8 mouse cellular contexts compared by ENCODE assay signal in the genomic region with DNA sequence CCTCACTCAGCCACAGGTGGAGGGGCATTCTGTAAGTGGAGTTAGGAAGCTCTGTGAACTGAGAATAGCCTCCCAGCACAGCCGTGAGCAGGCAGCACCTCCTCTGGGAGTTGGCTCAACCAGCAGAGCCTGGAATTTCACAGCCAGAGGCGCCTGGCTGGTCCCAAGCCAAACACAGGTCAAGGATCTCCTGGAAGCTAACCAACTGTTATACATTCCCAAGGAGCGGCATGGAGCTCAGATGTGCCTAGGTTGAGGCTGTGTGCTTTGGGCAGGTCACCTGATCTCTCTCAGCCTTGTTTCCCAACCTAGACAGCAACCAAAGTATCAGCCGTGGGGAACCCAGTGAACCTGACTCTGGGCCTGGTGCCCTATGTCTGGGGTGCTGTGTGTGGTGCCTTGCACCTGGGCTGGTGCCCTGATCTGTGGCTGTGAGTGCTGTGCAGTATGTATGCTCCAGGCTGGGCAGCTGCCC. TPM values are rescaled to one million over a fixed set of nuclear protein-coding genes. Genes with fewer than 3 reads are reported as not detected.
DNase-seq lines count a peak whose midpoint lies in the region; ATAC-seq and TF ChIP-seq lines count a peak whose summit lies in the region.

No protein-coding gene starts in this region.

- ATAC-seq in stomach, embryonic 15.5 days (ENCODE audit: insufficient read depth, low FRiP score, low read depth): peak; percentile 17; the same call in 1 of the 2 replicates
- no peak for ATAC-seq in forebrain, embryonic 11.5 days (replicated peaks; ENCODE audit: low FRiP score)

- H3K27ac ChIP-seq in heart, embryonic 10.5 days: peak overlapping the region; percentile 80
- H3K27ac ChIP-seq in stomach, embryonic 15.5 days: peak overlapping the region; percentile 79
- no peak overlapping the region for H3K27ac ChIP-seq in forebrain, embryonic 11.5 days (ENCODE audit: low read depth, low read length)

- no peak for TF ChIP-seq CTCF in C2C12 (IDR thresholded peaks at IDR 0.05; ENCODE audit: control insufficient read depth, insufficient read depth, insufficient read length)

- no peaks in the 10 kb centered on the region for H3K79me3 ChIP-seq in C2C12 (ENCODE audit: low read depth)

- peaks cover 63% of the 10 kb centered on the region for H3K4me1 ChIP-seq in heart, embryonic 10.5 days
- H3K4me1 ChIP-seq in stomach, embryonic 15.5 days: peaks cover 60% of the 10 kb centered on the region
- peaks cover 6% of the 10 kb centered on the region for H3K4me1 ChIP-seq in forebrain, embryonic 11.5 days (replicated peaks; ENCODE audit: control insufficient read depth, insufficient read depth, low read length)

- DNase-seq in adrenal gland, adult 2 months: peak; percentile 86
- no peak for DNase-seq in heart, embryonic 10.5 days (ENCODE audit: low spot score)
- DNase-seq in kidney, postnatal 25 days: peak; percentile 93 to 95
- DNase-seq in cerebellum, adult 11-12 months: no peak
- DNase-seq in T-cell, adult 2 months (ENCODE audit: low spot score): no peak
- no peak for DNase-seq in forebrain, embryonic 11.5 days (ENCODE audit: low spot score)

- H3K4me2 ChIP-seq in stomach, embryonic 15.5 days: 0 out of 2 replicates have a peak overlapping the region, but pooled peaks have one; percentile 5
- H3K4me2 ChIP-seq in forebrain, embryonic 11.5 days (ENCODE audit: low read depth, low read length, severe bottlenecking): no peak overlapping the region

- H3K9me3 ChIP-seq in heart, embryonic 10.5 days: no peaks in the 10 kb centered on the region
- H3K9me3 ChIP-seq in stomach, embryonic 15.5 days: no peaks in the 10 kb centered on the region
- no peaks in the 10 kb centered on the region for H3K9me3 ChIP-seq in forebrain, embryonic 11.5 days (ENCODE audit: control insufficient read depth, low read length)

- H3K9ac ChIP-seq in stomach, embryonic 15.5 days: no peak overlapping the region
- H3K9ac ChIP-seq in forebrain, embryonic 11.5 days (ENCODE audit: low read length): no peak overlapping the region

- H3K4me3 ChIP-seq in C2C12 (ENCODE audit: insufficient read depth, poor library complexity, severe bottlenecking): no peak overlapping the region
- H3K4me3 ChIP-seq in heart, embryonic 10.5 days: no peak overlapping the region
- H3K4me3 ChIP-seq in stomach, embryonic 15.5 days (replicated peaks): no peak overlapping the region
- no peak overlapping the region for H3K4me3 ChIP-seq in forebrain, embryonic 11.5 days (ENCODE audit: low read depth, low read length)

- no peaks in the 10 kb centered on the region for H3K36me3 ChIP-seq in C2C12 (ENCODE audit: control insufficient read depth, insufficient read depth)
- H3K36me3 ChIP-seq in heart, embryonic 10.5 days: no peaks in the 10 kb centered on the region
- H3K36me3 ChIP-seq in stomach, embryonic 15.5 days: no peaks in the 10 kb centered on the region
- no peaks in the 10 kb centered on the region for H3K36me3 ChIP-seq in forebrain, embryonic 11.5 days (ENCODE audit: control insufficient read depth, insufficient read depth, low read length)

- peaks cover 4% of the 10 kb centered on the region for H3K27me3 ChIP-seq in C2C12 (ENCODE audit: control insufficient read depth, insufficient read depth, insufficient read length)
- H3K27me3 ChIP-seq in heart, embryonic 10.5 days (ENCODE audit: insufficient read depth, poor library complexity, severe bottlenecking): peaks cover 37% of the 10 kb centered on the region
- H3K27me3 ChIP-seq in stomach, embryonic 15.5 days (replicated peaks): peaks cover 20% of the 10 kb centered on the region
- H3K27me3 ChIP-seq in forebrain, embryonic 11.5 days (ENCODE audit: control insufficient read depth, insufficient read depth, low read length): peaks cover 16% of the 10 kb centered on the region

- no peaks in the 10 kb centered on the region for H3K79me2 ChIP-seq in C2C12 (ENCODE audit: control insufficient read depth, insufficient read depth)

- 34% methylated on average over 4 of the region's 4 CpGs for WGBS in heart, embryonic 10.5 days
- 24% methylated on average over 4 of the region's 4 CpGs for WGBS in stomach, embryonic 15.5 days
- 73% methylated on average over 4 of the region's 4 CpGs for WGBS in forebrain, embryonic 11.5 days

- H3ac ChIP-seq in C2C12 (ENCODE audit: control insufficient read depth, insufficient read length, low read depth): no peak overlapping the region

TF ChIP-seq in C2C12, 6 proteins besides CTCF, POLR2A, EP300 and RAD21:
- TF ChIP-seq FOSL1 (IDR thresholded peaks at IDR 0.05; ENCODE audit: insufficient read depth, low read length, poor library complexity, severe bottlenecking) (no peak), USF1 (IDR thresholded peaks at IDR 0.05; ENCODE audit: low read depth) (peak; percentile 31), CEBPB (IDR thresholded peaks at IDR 0.05; ENCODE audit: low read depth) (no peak), MAX (IDR thresholded peaks at IDR 0.05) (no peak), MYOD1 (IDR thresholded peaks at IDR 0.05; ENCODE audit: control insufficient read depth, insufficient read length, low read depth) (no peak)
TF ChIP-seq in C2C12: peak in this region for 1.

RNA-seq across cellular contexts. Expression of a gene that starts 5.5 kb away (rescaled TPM):
- polyA plus RNA-seq in C2C12 (2012; fragmentation: generic; extraction: Trizol): 12.0 TPM
- total RNA-seq in adrenal gland, adult 2 months (2021): 10 to 100 TPM; 23.8 to 58.0 TPM
- 162 and 311 TPM in 2 replicates for polyA plus RNA-seq in adrenal gland, adult 2 months (2012; rRNA removed)
- polyA plus RNA-seq in heart, embryonic 10.5 days (2016; fragmentation: Nextera tagmentation; extraction: Ambion mirVana): 4.6 and 7.2 TPM in 2 replicates
- polyA plus RNA-seq in stomach, embryonic 15.5 days (2015; fragmentation: Nextera tagmentation; extraction: Ambion mirVana): 54.7 and 54.9 TPM in 2 replicates
- 5.7 and 6.3 TPM in 2 replicates for polyA plus RNA-seq in forebrain, embryonic 11.5 days (2014; fragmentation: Nextera tagmentation; extraction: Ambion mirVana)

Comparison
In these comparisons a context has a peak if more than half of its experiments do, and no peak if none do; other contexts are left out.
1. DNase-seq: peak in adrenal gland, adult 2 months (single experiment) and kidney, postnatal 25 days (2 of 2); none in heart, embryonic 10.5 days (single experiment), cerebellum, adult 11-12 months (single experiment), T-cell, adult 2 months (single experiment) and forebrain, embryonic 11.5 days (single experiment).